ENCODE assay signal across 17 mouse cellular contexts in the genomic region with DNA sequence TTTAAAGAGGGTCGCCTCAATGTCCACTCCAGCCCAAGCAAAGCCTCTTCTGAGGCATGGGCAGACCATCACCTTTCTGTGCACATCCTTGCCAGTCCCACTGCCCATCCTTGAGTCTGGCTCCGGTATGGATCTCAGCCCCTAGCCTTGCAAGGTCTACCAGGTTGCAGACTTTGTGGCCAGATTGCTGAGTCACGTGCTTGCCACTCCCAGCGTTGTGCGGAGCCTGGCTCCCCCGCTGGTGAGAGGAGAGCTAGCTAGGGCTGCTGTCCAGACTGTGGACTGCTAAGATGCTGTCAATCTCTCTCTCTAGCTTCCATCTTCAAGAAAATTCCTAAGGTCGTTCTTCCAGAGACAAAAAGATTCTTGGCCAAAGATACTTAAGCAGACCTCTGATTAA. TPM values are rescaled to one million over a fixed set of nuclear protein-coding genes. Genes with fewer than 3 reads are reported as not detected.
A peak's percentile ranks its signal among the peaks of the same experiment; 100 is the strongest.
DNase-seq lines count a peak whose midpoint lies in the region; ATAC-seq and TF ChIP-seq lines count a peak whose summit lies in the region.
"Had no signal": no experiment of that assay in that cellular context is flagged by ENCODE, and none has a peak within 500 bp of the region (broad histone marks: within the 10 kb centered on the region; RNA-seq: fewer than 3 reads in every experiment).

No protein-coding gene starts in this region.

- H3K27ac ChIP-seq in hindbrain, embryonic 11.5 days (ENCODE audit: low read depth, low read length): no peak overlapping the region
- no peak overlapping the region for H3K27ac ChIP-seq in hindbrain, embryonic 16.5 days (ENCODE audit: low read depth, low read length)
- no peak overlapping the region for H3K27ac ChIP-seq in MEL (ENCODE audit: control insufficient read depth, low read depth, low read length)
- no peak overlapping the region for H3K27ac ChIP-seq in embryonic facial prominence, embryonic 10.5 days (replicated peaks)
- H3K27ac ChIP-seq: hindbrain, embryonic 12.5 days; midbrain, embryonic 12.5 days had no signal

- TF ChIP-seq EP300 in MEL (IDR thresholded peaks at IDR 0.05; ENCODE audit: low read depth in 1 of 2, low read length in 2 of 2): no peak

- peaks cover 9% of the 10 kb centered on the region for H3K4me1 ChIP-seq in hindbrain, embryonic 11.5 days (replicated peaks; ENCODE audit: control insufficient read depth, insufficient read depth, low read length)
- peaks cover 11% of the 10 kb centered on the region for H3K4me1 ChIP-seq in hindbrain, embryonic 16.5 days (ENCODE audit: control insufficient read depth, insufficient read depth, low read depth, low read length)
- H3K4me1 ChIP-seq in MEL (ENCODE audit: control insufficient read depth in 1 of 2, insufficient read depth in 2 of 2, low read length in 2 of 2): no peaks in the 10 kb centered on the region
- H3K4me1 ChIP-seq in embryonic facial prominence, embryonic 10.5 days: peaks cover 36% of the 10 kb centered on the region

- TF ChIP-seq POLR2A in MEL (IDR thresholded peaks at IDR 0.05; ENCODE audit: control insufficient read depth in 1 of 2, insufficient read depth in 1 of 2, low read depth in 1 of 2, low read length in 2 of 2, poor library complexity in 1 of 2): no peak

- peaks cover 92% of the 10 kb centered on the region for H3K27me3 ChIP-seq in hindbrain, embryonic 11.5 days (ENCODE audit: control insufficient read depth, insufficient read depth, low read length)
- peaks cover 65% of the 10 kb centered on the region for H3K27me3 ChIP-seq in hindbrain, embryonic 16.5 days (replicated peaks; ENCODE audit: control insufficient read depth, insufficient read depth, low read length)
- peaks cover 0 to 2% of the 10 kb centered on the region in 2 experiments; a peak in 3 of 4 replicates for H3K27me3 ChIP-seq in MEL (ENCODE audit: control insufficient read depth in 1 of 2, insufficient read depth in 2 of 2, low read length in 2 of 2)
- peaks cover 100% of the 10 kb centered on the region for H3K27me3 ChIP-seq in embryonic facial prominence, embryonic 10.5 days (replicated peaks; ENCODE audit: low read depth, poor library complexity, severe bottlenecking)

- H3K9me3 ChIP-seq in hindbrain, embryonic 11.5 days (ENCODE audit: control insufficient read depth, low read length): no peaks in the 10 kb centered on the region
- H3K9me3 ChIP-seq in hindbrain, embryonic 16.5 days (ENCODE audit: control insufficient read depth, low read length): no peaks in the 10 kb centered on the region
- H3K9me3 ChIP-seq in MEL (replicated peaks; ENCODE audit: insufficient read depth, low read length): no peaks in the 10 kb centered on the region
- no peaks in the 10 kb centered on the region for H3K9me3 ChIP-seq in embryonic facial prominence, embryonic 10.5 days
- H3K9me3 ChIP-seq: hindbrain, embryonic 12.5 days; midbrain, embryonic 12.5 days had no signal

- WGBS in hindbrain, embryonic 11.5 days: 0% methylated on average over 7 of the region's 7 CpGs
- WGBS in hindbrain, embryonic 16.5 days: 1% methylated on average over 7 of the region's 7 CpGs
- WGBS in embryonic facial prominence, embryonic 10.5 days: under 1% methylated on average over 7 of the region's 7 CpGs

- H3K4me3 ChIP-seq in hindbrain, embryonic 11.5 days (ENCODE audit: low read depth, low read length): no peak overlapping the region
- no peak overlapping the region for H3K4me3 ChIP-seq in hindbrain, embryonic 16.5 days (ENCODE audit: low read length)
- no peak overlapping the region for H3K4me3 ChIP-seq in MEL (ENCODE audit: control insufficient read depth in 1 of 2, insufficient read depth in 1 of 2, low read depth in 2 of 2, low read length in 2 of 2)
- H3K4me3 ChIP-seq in embryonic facial prominence, embryonic 10.5 days: no peak overlapping the region
- H3K4me3 ChIP-seq: hindbrain, embryonic 12.5 days; midbrain, embryonic 12.5 days had no signal

- no peak for ATAC-seq in hindbrain, embryonic 11.5 days (ENCODE audit: low FRiP score)
- no peak for ATAC-seq in hindbrain, embryonic 16.5 days
- ATAC-seq: forebrain, embryonic 14.5 days had no signal

- H3K4me2 ChIP-seq in hindbrain, embryonic 11.5 days (replicated peaks; ENCODE audit: low read depth, low read length): no peak overlapping the region
- H3K4me2 ChIP-seq in hindbrain, embryonic 16.5 days (ENCODE audit: low read length): no peak overlapping the region
- H3K4me2 ChIP-seq: hindbrain, embryonic 12.5 days; midbrain, embryonic 12.5 days had no signal

- no peaks in the 10 kb centered on the region for H3K79me2 ChIP-seq in MEL (ENCODE audit: control insufficient read depth, insufficient read depth, low read length, poor library complexity)

- TF ChIP-seq RAD21 in MEL (IDR thresholded peaks at IDR 0.05; ENCODE audit: low read depth, low read length): no peak

- no peaks in the 10 kb centered on the region for H3K36me3 ChIP-seq in hindbrain, embryonic 11.5 days (ENCODE audit: control insufficient read depth, insufficient read depth, low read length)
- no peaks in the 10 kb centered on the region for H3K36me3 ChIP-seq in hindbrain, embryonic 16.5 days (ENCODE audit: control insufficient read depth, insufficient read depth, low read length)
- no peaks in the 10 kb centered on the region for H3K36me3 ChIP-seq in MEL (ENCODE audit: control insufficient read depth in 1 of 2, insufficient read depth in 2 of 2, low read length in 2 of 2)
- no peaks in the 10 kb centered on the region for H3K36me3 ChIP-seq in embryonic facial prominence, embryonic 10.5 days (replicated peaks)
- H3K36me3 ChIP-seq: hindbrain, embryonic 12.5 days; midbrain, embryonic 12.5 days had no signal

- no peak overlapping the region for H3K9ac ChIP-seq in hindbrain, embryonic 11.5 days (ENCODE audit: low read depth, low read length)
- H3K9ac ChIP-seq in hindbrain, embryonic 16.5 days (ENCODE audit: low read depth, low read length): no peak overlapping the region
- H3K9ac ChIP-seq in MEL (ENCODE audit: control insufficient read depth, low read depth, low read length, poor library complexity, severe bottlenecking): no peak overlapping the region
- H3K9ac ChIP-seq: hindbrain, embryonic 12.5 days; midbrain, embryonic 12.5 days had no signal

- no peak for TF ChIP-seq CTCF in MEL (IDR thresholded peaks at IDR 0.05 in 2 of 3, conservative IDR thresholded peaks at IDR 0.05 in 1 of 3; ENCODE audit: control insufficient read depth in 1 of 3, insufficient read depth in 1 of 3, low read depth in 2 of 3, low read length in 3 of 3, poor library complexity in 1 of 3, severe bottlenecking in 1 of 3)

- peak; percentile 41 for DNase-seq in hindbrain, embryonic 11.5 days (ENCODE audit: low spot score)
- DNase-seq in 3134 (ENCODE audit: extremely low read depth, insufficient read length, low spot score) (peak; percentile 31), MEL (ENCODE audit: low read depth, low spot score) (peak; percentile 3)
- DNase-seq in embryonic facial prominence, embryonic 10.5 days (ENCODE audit: low spot score): peak; percentile 62
- no peak for DNase-seq in thymus, postnatal 4 days
- DNase-seq in frontal cortex, postnatal 10 days (ENCODE audit: low spot score in 2 of 2): no peak
- no peak for DNase-seq in gastrocnemius, postnatal 25 days
- DNase-seq: adrenal gland, postnatal 10 days; cerebellum, adult 11-12 months had no signal

TF ChIP-seq in MEL, 35 proteins besides CTCF, POLR2A, EP300 and RAD21:
- TF ChIP-seq POLR2AphosphoS2 (IDR thresholded peaks at IDR 0.05; ENCODE audit: low read length) (no peak), USF1 (IDR thresholded peaks at IDR 0.05; ENCODE audit: low read depth, low read length) (0 out of 2 replicates have a peak, but pooled peaks have one; percentile 30), JUND (IDR thresholded peaks at IDR 0.05; ENCODE audit: low read depth, low read length) (no peak)

RNA-seq across cellular contexts. Expression of a gene that starts 4.2 kb away (rescaled TPM):
- 5.5 and 6.0 TPM in 2 replicates for polyA plus RNA-seq in hindbrain, embryonic 11.5 days (2014; fragmentation: Nextera tagmentation; extraction: Ambion mirVana)
- 0.15 and 0.18 TPM in 2 replicates for polyA plus RNA-seq in hindbrain, embryonic 16.5 days (2015; fragmentation: Nextera tagmentation; extraction: Ambion mirVana)
- total RNA-seq in MEL (2012; rRNA removed): not detected in 2 replicates
- polyA plus RNA-seq in MEL (2012; ENCODE audit: insufficient read depth in 1 of 2, insufficient read length in 2 of 2, low read depth in 1 of 2, low replicate concordance in 2 of 2, missing spikeins in 1 of 2): not detected
- polyA plus RNA-seq in embryonic facial prominence, embryonic 10.5 days (2016; fragmentation: Nextera tagmentation; extraction: Ambion mirVana): 0.84 and 1.3 TPM in 2 replicates
- not detected for total RNA-seq in gastrocnemius, postnatal 25 days (2021)
- total RNA-seq: adrenal gland, postnatal 10 days had no signal
- polyA plus RNA-seq: embryonic facial prominence, embryonic 14.5 days; kidney, embryonic 16.5 days; liver, embryonic 16.5 days; stomach, embryonic 16.5 days had no signal

RNA-seq across cellular contexts. Expression of a gene that starts 35.0 kb away (rescaled TPM):
- polyA plus RNA-seq in hindbrain, embryonic 11.5 days (2014; fragmentation: Nextera tagmentation; extraction: Ambion mirVana): 50.9 and 52.3 TPM in 2 replicates
- 24.0 and 26.5 TPM in 2 replicates for polyA plus RNA-seq in hindbrain, embryonic 16.5 days (2015; fragmentation: Nextera tagmentation; extraction: Ambion mirVana)
- total RNA-seq in MEL (2012; rRNA removed): 31.2 and 33.4 TPM in 2 replicates
- 100 to 1,000 TPM in 1 of 2 experiments, 10 to 100 TPM in 1; 41.1 to 100 TPM for polyA plus RNA-seq in MEL (2012; ENCODE audit: insufficient read depth in 1 of 2, insufficient read length in 2 of 2, low read depth in 1 of 2, low replicate concordance in 2 of 2, missing spikeins in 1 of 2)
- 36.2 and 40.3 TPM in 2 replicates for polyA plus RNA-seq in embryonic facial prominence, embryonic 10.5 days (2016; fragmentation: Nextera tagmentation; extraction: Ambion mirVana)
- total RNA-seq in gastrocnemius, postnatal 25 days (2021): 10 to 100 TPM; 13.6 to 14.3 TPM

Comparison
In these comparisons a context has a peak if more than half of its experiments do, and no peak if none do; other contexts are left out.
1. DNase-seq: peak in hindbrain, embryonic 11.5 days (single experiment), 3134 (single experiment), MEL (single experiment) and embryonic facial prominence, embryonic 10.5 days (single experiment); none in thymus, postnatal 4 days (single experiment), frontal cortex, postnatal 10 days (0 of 2) and gastrocnemius, postnatal 25 days (single experiment).